Mouse (Mus musculus): ENCODE data around the gene Traf3ip1.

Gene Traf3ip1

DNA sequence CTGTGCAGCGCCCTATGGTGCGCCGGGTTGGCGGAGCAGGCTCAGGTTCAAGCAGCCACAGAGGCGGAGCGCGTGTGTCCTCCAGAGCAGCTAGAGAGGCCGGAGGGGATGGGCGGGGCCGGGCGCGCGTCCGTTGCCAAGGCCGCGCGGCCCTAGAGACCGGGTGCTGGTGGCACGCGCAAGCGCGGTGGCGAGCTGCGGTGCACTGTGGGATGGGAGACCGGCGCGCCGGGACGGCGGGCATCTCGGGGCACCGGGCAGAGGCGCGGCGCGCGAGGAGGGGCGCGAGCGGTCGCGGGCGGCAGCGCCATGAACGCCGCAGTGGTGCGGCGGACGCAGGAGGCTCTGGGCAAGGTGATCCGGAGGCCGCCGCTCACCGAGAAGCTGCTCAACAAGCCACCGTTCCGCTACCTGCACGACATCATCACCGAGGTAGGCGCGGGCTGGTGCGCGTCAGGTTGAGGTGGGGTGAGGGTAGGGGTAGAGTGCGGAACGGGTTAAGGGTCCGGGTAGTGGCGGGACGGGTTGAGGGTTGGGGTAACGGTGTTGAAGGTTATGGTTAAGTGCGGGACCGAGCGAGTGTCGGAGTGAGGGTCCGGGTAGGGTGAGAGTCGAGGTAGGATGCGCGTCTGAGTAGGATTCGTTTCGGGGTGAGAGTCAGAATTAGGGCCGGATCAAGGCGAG lies at the start of gene Traf3ip1:
Traf3ip1 (plus strand) TSS at position 191 of the 684 bp plus-strand sequence.
- peak; percentile 61 to 74 for DNase-seq (ENCODE audit: low read depth in 1 of 2, low spot score in 2 of 2)

GRCm38 (mm10) chr1:91444841-91445830 lies 49.3 kb upstream of the Traf3ip1 start:
- no peak for DNase-seq (ENCODE audit: low read depth in 1 of 2, low spot score in 2 of 2)

DNA sequence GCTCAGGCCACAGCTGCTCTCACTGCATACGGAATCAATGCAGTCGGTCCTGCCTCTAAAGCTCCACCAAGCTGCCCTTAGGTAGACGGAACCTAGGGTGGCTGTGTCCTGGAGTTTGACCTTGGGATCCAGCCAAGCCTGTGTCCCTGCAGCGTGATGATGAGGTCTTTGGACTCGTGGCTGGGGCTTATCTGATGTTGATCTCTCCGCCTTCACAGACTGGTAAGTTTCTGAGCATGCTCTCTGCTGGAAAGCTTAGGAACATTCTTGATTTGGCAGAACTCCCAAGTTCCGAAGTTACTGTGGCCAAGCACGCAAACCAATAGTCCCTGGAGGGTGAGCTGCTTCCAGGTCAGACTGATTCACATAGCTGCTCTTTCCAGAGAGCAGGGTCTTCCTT lies 48.4 kb upstream of the Traf3ip1 start:
- DNase-seq (ENCODE audit: low read depth in 1 of 2, low spot score in 2 of 2) = no peak

DNA sequence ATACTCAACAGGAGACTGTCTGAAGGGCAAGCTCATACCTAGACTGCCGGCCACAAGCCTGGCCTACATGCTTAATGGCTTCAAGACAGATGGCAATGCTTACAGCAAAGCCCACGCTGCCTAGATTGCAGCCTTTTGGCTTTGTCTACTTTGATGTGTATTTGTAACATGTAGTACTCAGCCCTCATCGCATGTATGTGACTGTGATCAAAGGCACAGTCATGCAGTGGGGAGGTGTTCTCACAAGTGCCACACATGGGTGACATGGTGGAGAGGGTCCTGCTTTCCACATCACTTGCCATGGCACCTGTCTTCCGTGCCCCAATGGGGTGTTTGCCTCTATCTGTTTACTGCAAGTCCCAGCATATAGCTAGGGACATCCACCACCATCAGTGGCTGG lies 47.9 kb upstream of the Traf3ip1 start:
- no peak for DNase-seq (ENCODE audit: low read depth in 1 of 2, low spot score in 2 of 2)

DNA sequence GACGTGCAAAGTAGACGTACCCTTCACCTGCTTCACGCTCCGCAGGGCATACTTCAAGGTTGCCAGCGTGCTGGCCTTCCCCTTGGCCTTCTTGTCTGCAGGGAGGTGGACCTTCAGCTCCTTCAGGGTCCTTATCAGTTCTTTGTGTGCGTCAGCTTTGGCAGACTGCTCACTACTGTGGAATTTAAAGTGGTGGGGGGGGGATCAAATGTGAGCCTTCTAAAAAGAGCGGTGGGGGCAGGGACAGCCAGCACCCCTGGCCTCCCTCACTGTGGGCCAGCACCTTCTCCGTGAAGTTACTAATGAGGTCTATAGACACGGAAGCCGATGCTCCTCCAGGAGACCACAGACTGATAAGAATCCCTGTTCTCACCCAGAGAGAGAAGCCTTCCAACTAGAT lies 45.8 kb upstream of the Traf3ip1 start:
- no peak for DNase-seq (ENCODE audit: low read depth in 1 of 2, low spot score in 2 of 2)

DNA sequence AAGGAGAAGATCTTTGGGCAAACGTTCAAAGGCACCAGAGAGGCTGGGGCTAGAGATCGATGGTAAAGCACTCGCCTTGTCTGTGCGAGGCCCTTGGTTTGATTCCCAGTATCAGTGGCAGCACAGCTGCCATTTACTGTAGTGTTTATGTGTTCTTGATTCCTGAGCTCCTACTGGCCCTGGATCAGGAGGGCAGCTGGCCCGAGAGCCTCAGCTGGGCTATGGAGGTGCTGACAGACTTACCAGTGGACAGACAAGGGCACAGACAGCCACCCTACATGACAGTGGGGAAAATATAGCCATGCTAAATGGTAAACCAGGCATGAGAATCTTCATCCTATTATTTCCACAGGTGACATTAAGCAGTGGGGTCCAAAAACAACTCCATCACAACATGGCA lies 43.6 kb upstream of the Traf3ip1 start:
- no peak for DNase-seq (ENCODE audit: low read depth in 1 of 2, low spot score in 2 of 2)

DNA sequence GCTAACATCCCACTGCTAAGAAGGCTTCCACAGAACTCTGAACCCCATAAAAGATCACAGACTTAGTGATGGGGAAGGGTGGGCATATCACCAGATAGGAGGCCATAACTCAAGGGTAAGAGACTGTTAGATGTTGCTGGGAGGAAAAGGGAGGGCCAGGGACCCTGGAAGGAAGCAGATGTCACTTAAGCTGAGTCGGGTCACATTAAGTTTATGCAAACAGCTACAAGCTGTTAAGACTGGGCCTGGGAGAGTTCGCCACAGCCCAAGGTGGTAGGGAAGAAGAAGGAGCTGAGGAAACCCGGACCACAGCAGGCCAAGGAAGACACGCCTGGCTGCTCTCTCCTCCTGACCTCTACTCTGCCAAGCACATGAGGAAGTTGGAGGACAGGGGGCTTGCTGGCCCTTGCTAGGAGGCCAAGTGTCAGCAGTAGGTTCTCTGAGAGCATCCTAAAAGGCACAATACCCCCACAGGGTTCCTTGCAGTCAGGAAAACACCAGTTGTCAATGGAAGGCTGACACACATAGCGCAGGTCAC lies 42.8 kb upstream of the Traf3ip1 start:
- DNase-seq (ENCODE audit: low read depth in 1 of 2, low spot score in 2 of 2) = no peak

DNA sequence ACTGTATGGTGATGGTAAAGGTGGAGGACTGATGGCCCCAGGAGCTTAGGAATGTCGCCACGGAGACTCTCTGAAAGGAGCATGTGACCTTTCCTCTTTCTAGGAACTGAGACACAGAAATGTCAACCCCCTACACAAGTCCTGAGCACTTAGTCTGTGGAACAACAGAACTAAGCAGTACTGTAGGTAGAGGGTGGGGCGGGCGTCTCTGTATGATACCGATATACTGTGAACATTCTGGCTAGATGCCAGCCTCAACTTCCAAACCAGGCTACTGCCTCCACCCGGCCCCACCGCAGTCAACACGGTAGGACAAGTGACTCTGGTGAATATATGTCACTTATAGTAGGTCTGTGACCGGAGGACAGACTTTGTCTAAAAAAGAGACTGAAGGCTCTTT lies 40.5 kb upstream of the Traf3ip1 start:
- no peak for DNase-seq (ENCODE audit: low read depth in 1 of 2, low spot score in 2 of 2)

- DNase-seq (ENCODE audit: low read depth in 1 of 2, low spot score in 2 of 2) = no peak
Observed at GRCm38 (mm10) chr1:91454366-91454765, 40.1 kb upstream of the Traf3ip1 start.

GRCm38 (mm10) chr1:91454927-91455326 lies 39.5 kb upstream of the Traf3ip1 start:
- DNase-seq (ENCODE audit: low read depth in 1 of 2, low spot score in 2 of 2) = no peak

GRCm38 (mm10) chr1:91455661-91456161 lies 38.7 kb upstream of the Traf3ip1 start:
- no peak for DNase-seq (ENCODE audit: low read depth in 1 of 2, low spot score in 2 of 2)

DNA sequence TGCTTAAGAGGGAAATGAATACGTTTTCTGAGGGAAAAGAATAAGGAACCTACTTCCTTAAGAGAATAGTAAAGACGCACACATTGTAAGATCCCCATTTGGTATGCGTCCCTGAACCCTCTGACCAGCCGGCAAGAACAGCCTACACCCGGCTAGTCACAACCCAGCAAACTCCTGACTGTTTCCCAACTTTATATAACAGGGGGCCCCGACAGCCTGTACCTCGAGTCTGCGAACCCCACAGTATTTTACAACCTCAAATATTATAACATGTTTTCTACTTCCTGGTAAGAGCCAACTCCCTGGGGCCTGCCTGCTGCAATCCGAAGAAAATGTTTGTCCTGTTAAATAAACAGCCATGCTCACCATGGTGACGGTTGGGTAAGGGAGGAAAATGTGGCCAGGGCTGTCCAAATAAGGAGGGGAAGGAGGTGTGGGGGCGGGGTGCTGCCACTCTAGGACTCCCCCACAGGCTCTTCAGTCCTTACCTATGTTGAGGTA lies 38.1 kb upstream of the Traf3ip1 start:
- DNase-seq (ENCODE audit: low read depth in 1 of 2, low spot score in 2 of 2) = peak in 1 of 2 experiments; percentile 43

DNA sequence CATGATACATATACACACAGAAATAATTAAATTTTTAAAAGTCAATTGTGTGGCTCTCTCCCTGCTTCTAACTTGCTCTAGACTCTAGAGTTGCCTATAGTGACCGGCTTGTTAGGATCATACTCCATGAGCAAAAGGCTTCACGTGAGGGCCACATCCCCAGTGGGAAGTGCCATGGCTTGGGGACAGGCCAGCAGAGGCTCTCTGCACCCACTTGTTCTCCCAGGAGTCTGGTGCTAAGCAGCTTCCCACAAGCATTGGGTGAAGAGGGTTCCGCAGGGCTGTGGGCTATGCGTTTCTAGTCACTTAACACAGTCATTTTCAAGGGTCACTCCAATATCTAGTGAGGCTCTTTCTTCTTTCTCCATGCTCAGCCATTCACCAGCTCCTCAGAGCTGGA lies 37.3 kb upstream of the Traf3ip1 start:
- DNase-seq (ENCODE audit: low read depth in 1 of 2, low spot score in 2 of 2) = no peak

DNA sequence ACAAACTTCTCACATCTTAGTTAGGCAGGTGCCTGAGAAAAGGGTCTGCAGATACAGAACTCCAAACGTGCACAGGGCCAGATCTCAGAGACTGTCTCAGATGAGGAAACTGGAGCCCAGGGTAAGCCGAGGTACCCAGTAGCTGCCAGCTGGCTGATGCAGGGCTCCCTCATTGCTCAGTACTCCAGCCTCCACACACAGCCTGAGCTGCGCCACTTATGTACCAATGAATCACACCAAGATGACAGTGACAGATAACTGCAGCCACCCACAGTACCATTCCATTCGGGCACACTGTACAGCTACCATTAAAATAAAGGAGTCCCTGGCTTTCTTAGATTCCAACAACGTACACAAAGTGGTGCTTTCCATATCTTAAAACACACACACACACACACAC lies 36.7 kb upstream of the Traf3ip1 start:
- no peak for DNase-seq (ENCODE audit: low read depth in 1 of 2, low spot score in 2 of 2)

DNA sequence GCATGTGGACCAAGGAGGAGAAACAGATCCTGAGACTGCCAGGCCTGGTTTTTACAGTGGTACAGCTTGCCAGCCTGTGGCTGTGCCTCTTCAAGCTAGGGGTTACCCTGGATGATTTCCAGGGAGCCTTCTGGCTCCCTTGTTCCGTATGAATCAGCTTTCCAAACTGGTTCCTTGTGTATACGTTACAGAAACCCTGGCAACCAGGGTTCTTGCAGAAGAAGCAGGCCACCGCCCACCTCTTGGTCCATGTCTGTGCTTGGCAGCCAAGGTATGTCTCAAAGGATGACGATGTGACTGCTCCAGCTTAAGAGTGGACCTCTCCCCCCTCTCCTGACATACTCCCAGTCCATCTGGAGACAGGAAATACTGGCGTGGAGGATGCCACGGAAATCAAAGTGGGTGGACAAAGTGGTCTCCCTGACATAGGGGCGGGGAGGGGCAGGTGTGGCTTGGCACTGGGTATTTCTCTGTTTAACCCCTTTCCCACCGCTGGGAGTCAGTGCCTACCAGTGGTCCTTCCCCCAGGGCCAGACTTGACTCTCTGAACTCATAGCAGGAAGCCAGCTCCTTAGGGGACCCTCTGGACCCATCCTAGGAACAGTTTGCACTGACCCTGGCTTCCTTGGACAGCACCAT lies 36.1 kb upstream of the Traf3ip1 start:
- DNase-seq (ENCODE audit: low read depth in 1 of 2, low spot score in 2 of 2) = peak in 1 of 2 experiments; percentile 11

DNA sequence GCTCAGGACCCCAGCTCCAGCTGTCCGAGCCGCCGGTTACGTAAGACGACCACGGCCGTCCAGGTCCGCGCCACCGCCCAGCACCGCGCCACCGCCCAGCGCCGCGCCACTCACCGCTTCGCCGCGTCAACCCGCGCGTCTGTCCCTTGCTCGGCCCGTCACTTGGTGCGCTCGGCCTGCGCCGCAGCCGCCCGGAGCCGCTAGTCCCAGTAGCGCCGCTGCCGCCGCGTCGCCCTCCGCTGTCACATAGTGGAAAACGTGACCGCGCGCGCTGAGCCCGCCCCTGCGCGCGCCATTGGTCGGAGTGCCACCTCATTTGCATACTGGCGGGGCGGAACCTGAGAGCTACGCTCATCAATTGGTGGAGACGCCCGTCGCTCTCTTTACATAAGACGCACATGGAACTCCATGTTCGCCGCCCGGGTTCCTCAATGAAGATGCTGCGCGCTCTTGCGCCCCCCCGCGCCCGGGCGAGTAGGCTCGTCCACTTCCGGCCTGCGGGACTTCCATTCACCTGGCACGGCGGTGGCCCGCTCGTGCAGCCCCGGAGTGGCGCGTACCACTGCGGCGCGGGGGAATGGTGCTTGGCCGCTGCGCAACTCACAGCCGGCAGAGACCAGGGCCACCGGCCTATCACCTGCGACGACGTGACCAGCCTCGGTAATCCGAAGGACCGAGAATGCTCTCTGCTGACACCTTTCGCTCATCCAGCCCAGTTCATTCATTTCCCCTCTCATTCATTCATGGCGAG lies 35.2 kb upstream of the Traf3ip1 start, which contains the start of gene Per2:
Per2 (minus strand) TSS at position 266 of the 751 bp plus-strand sequence.
- DNase-seq (ENCODE audit: low read depth in 1 of 2, low spot score in 2 of 2) = peak; percentile 94 to 97

- no peak for DNase-seq (ENCODE audit: low read depth in 1 of 2, low spot score in 2 of 2)
Observed at GRCm38 (mm10) chr1:91460069-91460468, 34.4 kb upstream of the Traf3ip1 start.

DNA sequence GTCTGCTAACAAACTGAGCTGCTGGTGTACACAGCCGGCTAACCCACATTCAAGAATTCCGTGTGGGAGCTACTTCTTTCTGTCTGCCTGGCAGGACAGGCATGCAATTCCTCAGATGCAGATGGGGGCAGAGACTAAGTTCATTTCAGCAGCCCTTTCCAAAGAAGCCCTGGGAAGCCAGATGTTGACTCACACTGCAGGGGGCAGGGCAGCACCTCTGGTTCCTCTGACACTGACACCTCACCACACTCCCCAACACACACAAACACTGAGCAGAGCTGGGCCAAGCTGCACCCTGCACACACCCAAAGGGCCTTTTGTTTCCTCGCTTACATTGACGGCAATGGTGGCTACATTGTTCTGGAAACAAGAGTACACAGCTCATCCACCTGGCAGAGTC lies 33.9 kb upstream of the Traf3ip1 start:
- no peak for DNase-seq (ENCODE audit: low read depth in 1 of 2, low spot score in 2 of 2)

GRCm38 (mm10) chr1:91463336-91463995 lies 31.0 kb upstream of the Traf3ip1 start:
- DNase-seq (ENCODE audit: low read depth in 1 of 2, low spot score in 2 of 2) = no peak

DNA sequence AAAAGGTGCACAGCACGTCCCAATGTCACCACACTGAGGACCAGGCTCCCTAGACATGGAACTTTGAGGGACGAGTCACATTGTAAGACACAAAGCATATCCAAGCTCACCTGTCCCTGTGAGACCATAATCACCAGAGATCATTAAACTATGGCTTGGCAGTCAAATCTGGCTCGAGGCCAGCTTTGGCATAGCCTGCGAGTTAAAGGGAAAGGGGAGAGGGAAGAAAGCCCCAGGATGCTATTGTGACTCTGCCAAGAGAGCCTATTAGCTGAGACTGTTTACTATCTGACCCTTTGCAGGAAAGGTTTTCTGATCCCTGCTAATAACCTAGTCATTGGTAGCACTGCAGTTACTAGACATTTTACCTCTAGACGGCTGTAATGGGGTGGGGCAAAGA lies 30.0 kb upstream of the Traf3ip1 start:
- no peak for DNase-seq (ENCODE audit: low read depth in 1 of 2, low spot score in 2 of 2)
